Mouse (Mus musculus) MEL (cell line): ENCODE data around the gene Itsn2. TPM values are rescaled to one million over a fixed set of nuclear protein-coding genes. Genes with fewer than 3 reads are reported as not detected.

Experiments
- DNase-seq: peaks from one replicate; pipeline ENCODE4 v3.0.0; 2011; ENCODE audit warnings: low read depth, low spot score
- H3K27ac ChIP-seq: 2 replicates; pipeline ENCODE4 v1.5.1; 2012; ENCODE audit warnings: low read depth, mild to moderate bottlenecking, control low read depth, low read length, moderate library complexity; ENCODE audit not compliant: control insufficient read depth
- H3K27me3 ChIP-seq, 2 experiments: fragments of 150-350 bp in 1 of 2; sonication (generic) in 1 of 2; 2 replicates each; pipeline ENCODE4 v1.6.1; 2012; ENCODE audit warnings: low read length in 2 of 2, mild to moderate bottlenecking in 2 of 2, improper control_type of control experiment in 1 of 2, moderate library complexity in 1 of 2; ENCODE audit not compliant: insufficient read depth in 2 of 2, control insufficient read depth in 1 of 2
- H3K36me3 ChIP-seq, 2 experiments: 2 replicates each; pipeline ENCODE4 v1.6.1; 2012 to 2014; ENCODE audit warnings: low read length in 2 of 2, improper control_type of control experiment in 1 of 2, inconsistent platforms in 1 of 2, mild to moderate bottlenecking in 1 of 2; ENCODE audit not compliant: insufficient read depth in 2 of 2, control insufficient read depth in 1 of 2
- H3K4me1 ChIP-seq, 2 experiments: fragments of 150-350 bp in 1 of 2; sonication (generic) in 1 of 2; 2 replicates each; pipeline ENCODE4 v1.6.1; 2012; ENCODE audit warnings: low read length in 2 of 2, improper control_type of control experiment in 1 of 2, mild to moderate bottlenecking in 1 of 2; ENCODE audit not compliant: insufficient read depth in 2 of 2, control insufficient read depth in 1 of 2
- H3K4me3 ChIP-seq, 2 experiments: fragments of 150-350 bp in 1 of 2; sonication (generic) in 1 of 2; 2 replicates each; pipeline ENCODE4 v1.5.1; 2012; ENCODE audit warnings: low read depth in 2 of 2, low read length in 2 of 2, mild to moderate bottlenecking in 2 of 2, moderate library complexity in 2 of 2, control low read depth in 1 of 2, improper control_type of control experiment in 1 of 2; ENCODE audit not compliant: control insufficient read depth in 1 of 2, insufficient read depth in 1 of 2
- H3K79me2 ChIP-seq: 2 replicates; pipeline ENCODE4 v1.6.1; 2012; ENCODE audit warnings: mild to moderate bottlenecking, low read length, moderate library complexity; ENCODE audit not compliant: control insufficient read depth, poor library complexity, insufficient read depth
- H3K9ac ChIP-seq: 2 replicates; pipeline ENCODE4 v1.6.1; 2012; ENCODE audit warnings: low read depth, mild to moderate bottlenecking, control low read depth, low read length, moderate library complexity; ENCODE audit not compliant: control insufficient read depth, poor library complexity, severe bottlenecking
- H3K9me3 ChIP-seq: fragments of 150-350 bp; sonication (generic); replicated peaks from 2 replicates; pipeline ENCODE4 v1.6.1; 2012; ENCODE audit warnings: mild to moderate bottlenecking, low read length, improper control_type of control experiment, moderate library complexity; ENCODE audit not compliant: insufficient read depth
- BHLHE40 ChIP-seq: IDR thresholded peaks from 2 replicates; pipeline ENCODE4 v1.6.1; 2012; ENCODE audit warnings: low read depth, mild to moderate bottlenecking, inconsistent platforms, low read length, improper control_type of control experiment, borderline replicate concordance
- E2F4 ChIP-seq: IDR thresholded peaks from 2 replicates; pipeline ENCODE4 v1.6.1; 2011; ENCODE audit warnings: low read depth, low read length, improper control_type of control experiment, borderline replicate concordance
- ELF1 ChIP-seq: IDR thresholded peaks from 2 replicates; pipeline ENCODE4 v1.6.1; 2014; ENCODE audit warnings: low read depth, mild to moderate bottlenecking, inconsistent platforms, low read length, improper control_type of control experiment, moderate library complexity
- EP300 ChIP-seq, 2 experiments: IDR thresholded peaks; 2 replicates each; pipeline ENCODE4 v1.6.1; 2011; ENCODE audit warnings: improper control_type of control experiment in 2 of 2, low read length in 2 of 2, low read depth in 1 of 2, mild to moderate bottlenecking in 1 of 2
- GABPA ChIP-seq: IDR thresholded peaks from 2 replicates; pipeline ENCODE4 v1.6.1; 2012; ENCODE audit warnings: low read depth, mild to moderate bottlenecking, inconsistent platforms, low read length, improper control_type of control experiment, moderate library complexity
- HCFC1 ChIP-seq: IDR thresholded peaks from 2 replicates; pipeline ENCODE4 v1.6.1; 2012; ENCODE audit warnings: low read depth, mild to moderate bottlenecking, inconsistent platforms, low read length, improper control_type of control experiment, moderate library complexity
- JUND ChIP-seq: IDR thresholded peaks from 2 replicates; pipeline ENCODE4 v1.6.1; 2011; ENCODE audit warnings: low read depth, mild to moderate bottlenecking, improper control_type of control experiment, low read length
- KAT2A ChIP-seq: conservative IDR thresholded peaks from 2 replicates; pipeline ENCODE4 v1.6.1; 2012; ENCODE audit warnings: low read depth, low read length, improper control_type of control experiment, inconsistent platforms
- MAFK ChIP-seq: IDR thresholded peaks from 2 replicates; pipeline ENCODE4 v1.6.1; 2011; ENCODE audit warnings: low read depth, mild to moderate bottlenecking, low read length, improper control_type of control experiment, borderline replicate concordance
- MAZ ChIP-seq: IDR thresholded peaks from 2 replicates; pipeline ENCODE4 v1.6.1; 2012; ENCODE audit warnings: low read depth, mild to moderate bottlenecking, inconsistent platforms, low read length, improper control_type of control experiment
- MXI1 ChIP-seq: IDR thresholded peaks from 2 replicates; pipeline ENCODE4 v1.6.1; 2011; ENCODE audit warnings: mild to moderate bottlenecking, low read depth, low read length, improper control_type of control experiment
- MYB ChIP-seq: IDR thresholded peaks from 2 replicates; pipeline ENCODE4 v1.6.1; 2011; ENCODE audit warnings: mild to moderate bottlenecking, low read depth, low read length, improper control_type of control experiment
- MYC ChIP-seq: IDR thresholded peaks from 2 replicates; pipeline ENCODE4 v1.6.1; 2011; ENCODE audit warnings: low read depth, mild to moderate bottlenecking, low read length, improper control_type of control experiment, moderate library complexity
- NELFE ChIP-seq: IDR thresholded peaks from 2 replicates; pipeline ENCODE4 v1.6.1; 2011; ENCODE audit warnings: low read depth, low read length, improper control_type of control experiment
- POLR2AphosphoS2 ChIP-seq: IDR thresholded peaks from 2 replicates; pipeline ENCODE4 v1.6.1; 2011; ENCODE audit warnings: low read length, improper control_type of control experiment
- POLR2AphosphoS5 ChIP-seq: IDR thresholded peaks from 2 replicates; pipeline ENCODE4 v1.6.1; 2012; ENCODE audit warnings: low read depth, borderline replicate concordance, mild to moderate bottlenecking, inconsistent platforms, low read length, moderate library complexity, mixed read lengths
- RAD21 ChIP-seq: IDR thresholded peaks from 2 replicates; pipeline ENCODE4 v1.6.1; 2011; ENCODE audit warnings: mild to moderate bottlenecking, low read depth, low read length, improper control_type of control experiment
- RCOR1 ChIP-seq: IDR thresholded peaks from 2 replicates; pipeline ENCODE4 v1.6.1; 2012; ENCODE audit warnings: low read depth, mild to moderate bottlenecking, inconsistent platforms, low read length, improper control_type of control experiment
- SIN3A ChIP-seq: IDR thresholded peaks from 2 replicates; pipeline ENCODE4 v1.6.1; 2012; ENCODE audit warnings: low read length, improper control_type of control experiment, inconsistent platforms
- SMC3 ChIP-seq: IDR thresholded peaks from 2 replicates; pipeline ENCODE4 v1.6.1; 2011; ENCODE audit warnings: low read depth, low read length, improper control_type of control experiment
- TBP ChIP-seq: IDR thresholded peaks from 2 replicates; pipeline ENCODE4 v1.8.0; 2011; ENCODE audit warnings: low read depth, low read length, improper control_type of control experiment
- TCF12 ChIP-seq: IDR thresholded peaks from 2 replicates; pipeline ENCODE4 v1.6.1; 2014; ENCODE audit warnings: low read depth, mild to moderate bottlenecking, inconsistent platforms, low read length, improper control_type of control experiment, moderate library complexity
- UBTF ChIP-seq: IDR thresholded peaks from 2 replicates; pipeline ENCODE4 v1.6.1; 2012; ENCODE audit warnings: low read depth, mild to moderate bottlenecking, inconsistent platforms, low read length, improper control_type of control experiment, moderate library complexity, borderline replicate concordance; ENCODE audit not compliant: insufficient read depth
- USF2 ChIP-seq, 2 experiments: IDR thresholded peaks; 2 replicates each; pipeline ENCODE4 v1.6.1; 2011 to 2012; ENCODE audit warnings: improper control_type of control experiment in 2 of 2, low read length in 2 of 2, borderline replicate concordance in 1 of 2, inconsistent platforms in 1 of 2, low read depth in 1 of 2, mild to moderate bottlenecking in 1 of 2; ENCODE audit not compliant: insufficient read depth in 1 of 2
- ZC3H11A ChIP-seq: IDR thresholded peaks from 2 replicates; pipeline ENCODE4 v1.6.1; 2012; ENCODE audit warnings: low read depth, mild to moderate bottlenecking, inconsistent platforms, low read length, improper control_type of control experiment
- ZNF384 ChIP-seq: IDR thresholded peaks from 2 replicates; pipeline ENCODE4 v1.6.1; 2012; ENCODE audit warnings: low read depth, mild to moderate bottlenecking, inconsistent platforms, low read length, improper control_type of control experiment
- polyA plus RNA-seq, 2 experiments: library from polyadenylated mRNA; stranded (reverse) in 1 of 2; unstranded in 1 of 2; fragments of >175 nt in 1 of 2; fragments of >200 nt in 1 of 2; gene quantifications; 2 replicates each; pipeline versions ENCODE4 v1.2.1 to v1.2.4; 2012; ENCODE audit warnings: low replicate concordance in 2 of 2, low read depth in 1 of 2; ENCODE audit not compliant: insufficient read length in 2 of 2, insufficient read depth in 1 of 2, missing spikeins in 1 of 2
- total RNA-seq: library from RNA; depleted of rRNA; stranded (reverse); fragments of 300-350 nt; gene quantifications from 2 replicates; pipeline ENCODE4 v1.2.3, GENCODE M21; 2012

Gene Itsn2
- total and polyA plus RNA-seq, 3 experiments: 40.1 to 218 (median 47.5) TPM

- no peak for TF ChIP-seq UBTF
Observed at GRCm38 (mm10) chr12:4640737-4641136, 48.3 kb downstream of the Itsn2 start (continued).

GRCm38 (mm10) chr12:4656813-4657212, 64.4 kb downstream of the Itsn2 start:
- H3K79me2 ChIP-seq: no peaks in the 10 kb centered on the region
- no peak overlapping the region for H3K9ac ChIP-seq
- H3K27ac ChIP-seq: no peak overlapping the region
- no peaks in the 10 kb centered on the region for H3K27me3 ChIP-seq
- peaks cover 0 to 13% of the 10 kb centered on the region in 2 experiments; a peak in 2 of 4 replicates for H3K36me3 ChIP-seq
- H3K4me1 ChIP-seq: no peaks in the 10 kb centered on the region
- no peak for DNase-seq
- H3K9me3 ChIP-seq: no peaks in the 10 kb centered on the region
- no peak overlapping the region for H3K4me3 ChIP-seq
- TF ChIP-seq MYC (no peak), GABPA (no peak), SIN3A (no peak), BHLHE40 (no peak), POLR2AphosphoS2 (no peak), ZNF384 (no peak), TCF12 (no peak), MAZ (no peak), SMC3 (no peak), KAT2A (no peak), ZC3H11A (no peak), EP300 (IDR thresholded peaks at IDR 0.05; ENCODE audit: low read depth in 1 of 2, low read length in 2 of 2) (no peak), POLR2AphosphoS5 (no peak), ELF1 (no peak)

- H3K36me3 ChIP-seq: peaks cover 0 to 27% of the 10 kb centered on the region in 2 experiments; a peak in 2 of 4 replicates
- DNase-seq: no peak
Observed at GRCm38 (mm10) chr12:4664929-4665674, 72.7 kb downstream of the Itsn2 start.

More at GRCm38 (mm10) chr12:4664929-4665674, 72.7 kb downstream of the Itsn2 start:
- Histone ChIP-seq H3K4me3 (no peak overlapping the region), H3K27ac (no peak overlapping the region), H3K79me2 (no peaks in the 10 kb centered on the region), H3K27me3 (no peaks in the 10 kb centered on the region), H3K9me3 (no peaks in the 10 kb centered on the region), H3K4me1 (no peaks in the 10 kb centered on the region; a peak in 1 of 4 replicates), H3K9ac (no peak overlapping the region)
- TF ChIP-seq ELF1 (no peak), MAFK (no peak), USF2 (IDR thresholded peaks at IDR 0.05; ENCODE audit: borderline replicate concordance in 1 of 2, insufficient read depth in 1 of 2, low read depth in 1 of 2, low read length in 2 of 2) (no peak), TCF12 (no peak), RCOR1 (no peak), EP300 (IDR thresholded peaks at IDR 0.05; ENCODE audit: low read depth in 1 of 2, low read length in 2 of 2) (no peak), TBP (no peak), NELFE (no peak), POLR2AphosphoS5 (no peak), HCFC1 (no peak), SIN3A (no peak), MYB (no peak), UBTF (no peak), JUND (no peak), E2F4 (no peak), MXI1 (no peak), RAD21 (no peak), POLR2AphosphoS2 (no peak), KAT2A (no peak)
